Mouse (Mus musculus) spleen, adult 2 months (tissue): ENCODE results near the gene Fbxl3. TPM values are rescaled to one million over a fixed set of nuclear protein-coding genes. Genes with fewer than 3 reads are reported as not detected.

Experiments
- DNase-seq, 2 experiments: peaks; one replicate each; pipeline versions ENCODE4 v3.0.0 to v3.0.0-alpha.2; 2012 to 2021; ENCODE audit warnings: low spot score in 2 of 2, low read depth in 1 of 2
- H3K27ac ChIP-seq: fragments of 200-500 bp; 2 replicates; pipeline ENCODE4 v1.5.1; 2012; ENCODE audit warnings: low read length, inconsistent platforms; ENCODE audit not compliant: insufficient read depth
- H3K27me3 ChIP-seq: fragments of 200-500 bp; 2 replicates; pipeline ENCODE4 v1.6.1; 2012; ENCODE audit warnings: mild to moderate bottlenecking, moderate library complexity, low read length, inconsistent platforms; ENCODE audit not compliant: control insufficient read depth, insufficient read depth
- H3K36me3 ChIP-seq: fragments of 200-500 bp; 2 replicates; pipeline ENCODE4 v1.6.1; 2012; ENCODE audit warnings: mild to moderate bottlenecking, low read length, inconsistent platforms; ENCODE audit not compliant: control insufficient read depth, insufficient read depth
- H3K4me1 ChIP-seq: fragments of 200-500 bp; 2 replicates; pipeline ENCODE4 v1.6.1; 2011; ENCODE audit warnings: inconsistent platforms; ENCODE audit not compliant: control insufficient read depth, insufficient read depth, insufficient read length
- H3K4me3 ChIP-seq: fragments of 200-500 bp; 2 replicates; pipeline ENCODE4 v1.5.1; 2011; ENCODE audit warnings: mild to moderate bottlenecking, inconsistent platforms; ENCODE audit not compliant: insufficient read depth, insufficient read length; ENCODE audit errors: extremely low read depth
- CTCF ChIP-seq: fragments of 200-500 bp; IDR thresholded peaks from 2 replicates; pipeline ENCODE4 v1.5.1; 2011; ENCODE audit warnings: mild to moderate bottlenecking, inconsistent platforms; ENCODE audit not compliant: insufficient read depth, insufficient read length, insufficient replicate concordance; ENCODE audit errors: extremely low read depth
- POLR2A ChIP-seq: fragments of 200-500 bp; IDR thresholded peaks from 2 replicates; pipeline ENCODE4 v1.6.1; 2011; ENCODE audit warnings: low read depth, low read length, inconsistent platforms
- WGBS: fragments of 180-500 bp; shearing (Covaris S2); methylation state at CpG from one replicate; pipeline ENCODE4 v1.1.7; 2018; 5-methylcytosine and 5-hydroxymethylcytosine counted together
- polyA plus RNA-seq: library from polyadenylated mRNA; depleted of rRNA; stranded (reverse); fragments of >200 nt; gene quantifications from 2 replicates; pipeline ENCODE4 v1.2.3, GENCODE M21; 2012; rRNA removed

Fbxl3 gene
- polyA plus RNA-seq, 1 experiment, result 49.5 TPM

GRCm38 (mm10) chr14:103048292-103049086, 50.9 kb downstream of the Fbxl3 start:
- Histone ChIP-seq H3K27ac (no peak overlapping the region), H3K4me1 (no peaks in the 10 kb centered on the region; the same call in 1 of the 2 replicates), H3K4me3 (no peak overlapping the region), H3K27me3 (no peaks in the 10 kb centered on the region), H3K36me3 (no peaks in the 10 kb centered on the region)
- no peak for DNase-seq
- TF ChIP-seq POLR2A (no peak), CTCF (no peak)
- WGBS, result 28% methylated on average over 11 of the region's 11 CpGs

- Histone ChIP-seq H3K4me3 (no peak within 1 kb of the TSS), H3K4me1 (no peaks in the 10 kb centered on the region; the same call in 1 of the 2 replicates), H3K27ac (no peak within 1 kb of the TSS), H3K36me3 (no peaks in the 10 kb centered on the region), H3K27me3 (no peaks in the 10 kb centered on the region)
- WGBS, result 89% methylated on average over 2 of the region's 2 CpGs
- TF ChIP-seq CTCF (no peak), POLR2A (no peak)
- no peak for DNase-seq
Observed at GRCm38 (mm10) chr14:103046677-103047076, 52.7 kb downstream of the Fbxl3 start, which contains the start of gene Acod1. Gene Acod1 (plus strand): TSS chr14:103046977.

GRCm38 (mm10) chr14:103037016-103037415, 62.4 kb downstream of the Fbxl3 start:
- DNase-seq, result peak; percentile 43 to 75
- TF ChIP-seq POLR2A (no peak), CTCF (no peak)
- H3K4me1 ChIP-seq, result peaks cover 12% of the 10 kb centered on the region; the same call in 1 of the 2 replicates
- H3K4me3 ChIP-seq, result no peak overlapping the region
- WGBS, result 15% methylated on average over 3 of the region's 3 CpGs
- no peaks in the 10 kb centered on the region for H3K27me3 ChIP-seq
- no peak overlapping the region for H3K27ac ChIP-seq
- no peaks in the 10 kb centered on the region for H3K36me3 ChIP-seq

GRCm38 (mm10) chr14:103034076-103034475, 65.3 kb downstream of the Fbxl3 start:
- Histone ChIP-seq H3K36me3 (no peaks in the 10 kb centered on the region), H3K27ac (no peak overlapping the region), H3K4me1 (peaks cover 12% of the 10 kb centered on the region), H3K27me3 (no peaks in the 10 kb centered on the region), H3K4me3 (no peak overlapping the region)
- peak in 1 of 2 experiments; percentile 46 for DNase-seq
- 58% methylated on average over 9 of the region's 9 CpGs for WGBS
- TF ChIP-seq CTCF, result no peak
- no peak for TF ChIP-seq POLR2A

GRCm38 (mm10) chr14:103033271-103033823, 66.0 kb downstream of the Fbxl3 start:
- Histone ChIP-seq H3K4me3 (no peak overlapping the region), H3K4me1 (peaks cover 12% of the 10 kb centered on the region), H3K36me3 (no peaks in the 10 kb centered on the region), H3K27me3 (no peaks in the 10 kb centered on the region), H3K27ac (peak overlapping the region; percentile 41)
- WGBS, result 17% methylated on average over 10 of the region's 10 CpGs
- DNase-seq, result peak; percentile 45 to 48
- TF ChIP-seq CTCF, result no peak
- TF ChIP-seq POLR2A, result no peak

Other genes starting within 250 kb of the Fbxl3 start
- gene Kctd12, start 116.9 kb downstream of the Fbxl3 start, polyA plus RNA-seq, result 36.4 and 60.3 TPM in 2 replicates
- 0.15 and 0.22 TPM in 2 replicates for gene Acod1, start 52.6 kb downstream of the Fbxl3 start, polyA plus RNA-seq
- 11.9 and 19.7 TPM in 2 replicates for gene Cln5, start 29.4 kb downstream of the Fbxl3 start, polyA plus RNA-seq
- 32.9 and 34.3 TPM in 2 replicates for gene Mycbp2, start 247.2 kb upstream of the Fbxl3 start, polyA plus RNA-seq